Mouse (Mus musculus) gastrocnemius, adult 2 months (tissue): Measurements from ENCODE around the gene Mbip. TPM values are rescaled to one million over a fixed set of nuclear protein-coding genes. Genes with fewer than 3 reads are reported as not detected.

Experiments used
- DNase-seq: peaks from one replicate; pipeline ENCODE4 v3.0.0; 2022
- H3K27ac ChIP-seq: fragments of 200-600 bp; 2 replicates; pipeline ENCODE4 v1.8.1; 2022; ENCODE audit warnings: mild to moderate bottlenecking
- H3K4me3 ChIP-seq: fragments of 200-600 bp; 2 replicates; pipeline ENCODE4 v1.8.1; 2022; ENCODE audit warnings: mild to moderate bottlenecking, moderate library complexity
- CTCF ChIP-seq: fragments of 200-600 bp; IDR thresholded peaks from 2 replicates; pipeline ENCODE4 v1.8.1; 2022; ENCODE audit warnings: antibody characterized with exemption, mild to moderate bottlenecking, moderate library complexity
- intact Hi-C: fragments of 180-260 bp; cut with DNase I; formaldehyde crosslinking; loops from one replicate; pipeline ENCODE4 v1.15.1; 2025
- total RNA-seq, 2 experiments: library from RNA; stranded (reverse); gene quantifications; 2 replicates each; pipeline ENCODE4 v1.2.3; 2021

Mbip gene
- total RNA-seq, 2 experiments from 2014 or later: 6.5 to 7.4 TPM

DNA sequence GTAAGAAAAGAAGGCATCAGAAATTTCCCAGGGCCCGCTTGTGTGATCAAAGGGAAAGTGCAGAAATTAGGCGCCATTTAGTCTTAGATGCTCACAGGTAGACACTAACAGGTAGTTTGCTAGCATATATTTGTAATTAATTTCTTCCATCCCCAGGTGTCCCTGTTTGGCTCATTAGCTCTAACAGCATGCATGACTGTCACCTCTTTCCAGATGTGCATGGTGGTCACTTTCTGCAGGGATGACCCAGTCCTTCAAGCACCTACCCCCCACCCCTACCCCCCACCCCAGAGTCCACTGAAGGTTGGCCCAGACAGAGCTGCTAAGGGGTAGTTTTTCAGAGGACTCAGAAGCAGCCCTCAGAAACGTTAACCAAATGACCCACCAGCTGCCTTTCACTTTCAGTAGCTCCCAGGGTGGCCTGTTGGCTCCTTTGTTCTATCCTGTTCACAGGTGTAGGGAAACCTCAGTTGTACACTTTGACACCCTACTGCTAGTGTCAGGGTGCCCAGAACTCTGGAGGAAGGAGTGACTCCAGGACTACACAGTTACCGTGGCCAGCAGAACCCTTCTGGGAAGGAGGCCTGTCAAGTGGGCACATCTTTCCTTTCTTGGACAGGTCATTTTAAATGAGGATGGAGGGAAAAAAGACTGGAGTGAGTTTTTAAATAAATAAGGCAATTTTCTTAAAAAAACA, 43.2 kb downstream of the Mbip start:
- Histone ChIP-seq H3K4me3 (peak overlapping the region; percentile 63), H3K27ac (no peak overlapping the region)
- no peak for TF ChIP-seq CTCF
- intact Hi-C loops: no loop called here
- no peak for DNase-seq

- TF ChIP-seq CTCF: no peak
- DNase-seq: no peak
- Histone ChIP-seq H3K27ac (no peak overlapping the region), H3K4me3 (peak overlapping the region; percentile 63)
- intact Hi-C loops: no loop called here
Observed at GRCm38 (mm10) chr12:56301487-56302293, 44.0 kb downstream of the Mbip start.

DNA sequence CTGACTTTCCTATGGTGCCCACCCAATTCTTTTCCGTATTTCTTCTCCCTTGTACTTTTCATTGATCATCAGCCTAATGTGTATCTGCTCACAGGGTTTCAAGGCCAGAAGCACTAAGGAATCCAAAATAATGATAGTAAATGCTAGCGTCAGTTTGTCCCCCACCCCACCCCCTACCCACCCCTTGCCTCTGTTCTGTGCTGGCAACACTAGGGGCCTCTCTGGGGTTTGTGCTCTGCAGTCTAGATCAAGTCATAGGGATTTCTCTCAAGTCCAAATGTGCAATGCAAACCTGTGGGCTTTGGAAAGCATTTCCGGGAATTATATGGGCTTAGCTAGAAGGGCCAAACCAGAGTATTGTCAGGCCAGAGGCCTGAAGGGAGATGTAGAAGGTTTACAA, 46.1 kb downstream of the Mbip start:
- TF ChIP-seq CTCF: no peak
- no peak overlapping the region for H3K4me3 ChIP-seq
- intact Hi-C loops: no loop called here
- no peak overlapping the region for H3K27ac ChIP-seq
- no peak for DNase-seq

DNA sequence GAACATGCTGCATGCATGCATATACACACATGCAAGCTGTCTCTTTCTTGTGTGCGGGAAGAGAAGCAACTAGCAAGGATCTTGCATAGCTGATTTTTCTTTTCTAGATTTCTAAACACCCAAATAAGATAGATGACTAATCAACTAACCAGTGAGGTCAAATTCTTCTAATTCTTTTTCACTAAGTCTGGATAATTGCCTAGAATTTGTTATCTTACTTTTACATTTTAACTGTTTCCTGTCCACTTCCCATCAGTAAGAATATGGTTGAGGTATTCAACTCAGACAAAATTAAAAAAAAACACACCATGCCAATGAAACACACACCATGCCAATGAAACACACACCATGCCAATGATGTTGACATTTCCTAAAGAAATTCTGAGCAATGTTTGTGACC, 46.8 kb downstream of the Mbip start:
- no peak overlapping the region for H3K4me3 ChIP-seq
- H3K27ac ChIP-seq: no peak overlapping the region
- TF ChIP-seq CTCF: no peak
- no peak for DNase-seq
- intact Hi-C loops: no loop called here

- no peak for DNase-seq
- no peak overlapping the region for H3K27ac ChIP-seq
- no peak overlapping the region for H3K4me3 ChIP-seq
- intact Hi-C loops: no loop called here
- no peak for TF ChIP-seq CTCF
Observed at GRCm38 (mm10) chr12:56297921-56298830, 47.5 kb downstream of the Mbip start.

- no peak for DNase-seq
- Histone ChIP-seq H3K27ac (no peak overlapping the region), H3K4me3 (no peak overlapping the region)
- intact Hi-C loops: no loop called here
- TF ChIP-seq CTCF: no peak
Observed at GRCm38 (mm10) chr12:56297099-56297498, 48.6 kb downstream of the Mbip start.

GRCm38 (mm10) chr12:56296524-56296923, 49.2 kb downstream of the Mbip start:
- TF ChIP-seq CTCF: no peak
- intact Hi-C loops: no loop called here
- DNase-seq: no peak
- H3K27ac ChIP-seq: no peak overlapping the region
- no peak overlapping the region for H3K4me3 ChIP-seq

DNA sequence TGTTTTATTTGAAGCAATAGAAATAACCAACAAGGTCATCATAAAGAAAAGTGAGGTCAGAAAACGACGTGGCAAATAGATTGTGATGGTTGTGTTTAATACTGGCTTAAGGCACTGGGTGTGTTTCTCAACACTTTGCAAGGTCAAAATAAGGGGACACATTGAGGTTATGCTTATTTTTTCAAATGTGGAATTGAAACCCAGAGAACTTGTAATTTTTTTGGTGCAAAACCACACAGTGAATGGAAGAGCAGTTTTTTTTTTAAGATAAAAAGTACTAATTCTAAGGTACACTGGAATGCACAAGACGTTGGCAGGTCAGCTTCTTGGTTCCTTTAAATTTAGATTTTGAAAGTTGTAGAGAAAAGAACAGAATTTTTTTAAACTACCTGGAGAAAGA, 50.5 kb downstream of the Mbip start:
- TF ChIP-seq CTCF: no peak
- intact Hi-C loops: no loop called here
- no peak for DNase-seq
- no peak overlapping the region for H3K27ac ChIP-seq
- no peak overlapping the region for H3K4me3 ChIP-seq

- DNase-seq: no peak
- intact Hi-C loops: no loop called here
- no peak for TF ChIP-seq CTCF
- Histone ChIP-seq H3K4me3 (no peak overlapping the region), H3K27ac (no peak overlapping the region)
Observed at GRCm38 (mm10) chr12:56288548-56288947, 57.1 kb downstream of the Mbip start.

DNA sequence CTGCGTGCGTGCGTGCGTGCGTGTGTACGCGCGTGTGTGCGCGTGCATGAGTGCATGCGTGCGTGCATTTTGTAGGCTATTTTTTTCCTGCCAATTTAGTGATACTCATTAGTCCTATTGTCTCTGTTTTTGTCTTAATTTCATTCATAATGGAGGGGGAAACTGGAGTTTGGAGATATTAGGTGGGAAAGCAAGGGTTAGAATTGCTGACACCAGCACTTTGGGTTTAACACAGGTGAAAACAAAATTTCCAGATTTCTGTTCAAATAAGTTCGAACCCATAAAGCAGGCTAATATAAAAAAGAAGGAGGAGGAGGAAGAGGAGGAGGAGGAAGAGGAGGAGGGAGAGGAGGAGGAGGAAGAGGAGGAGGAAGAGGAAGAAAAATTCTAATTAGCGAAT, 58.9 kb downstream of the Mbip start:
- H3K27ac ChIP-seq: no peak overlapping the region
- no peak for DNase-seq
- no peak for TF ChIP-seq CTCF
- intact Hi-C loops: no loop called here
- H3K4me3 ChIP-seq: no peak overlapping the region

DNA sequence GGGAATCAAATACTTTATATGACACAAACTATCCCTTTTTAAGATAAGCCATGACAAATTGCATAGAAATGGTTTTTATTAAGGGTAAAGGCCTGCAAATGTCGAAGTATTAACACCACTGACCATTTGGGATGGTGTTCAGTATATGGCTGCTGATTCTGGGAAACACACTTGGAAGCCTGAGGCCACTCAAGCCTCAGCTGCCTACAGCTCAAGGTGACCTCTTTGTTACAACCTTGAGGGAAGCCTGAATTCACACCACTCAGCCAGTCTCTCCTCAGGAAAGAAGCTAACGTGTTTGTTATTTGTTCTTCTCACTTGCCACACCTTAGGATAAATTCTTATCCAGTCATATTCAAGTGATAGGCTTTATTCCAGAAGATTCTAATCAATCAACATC, 61.5 kb downstream of the Mbip start:
- TF ChIP-seq CTCF: no peak
- intact Hi-C loops: no loop called here
- DNase-seq: no peak
- H3K4me3 ChIP-seq: no peak overlapping the region
- no peak overlapping the region for H3K27ac ChIP-seq

- intact Hi-C loops: no loop called here
- no peak overlapping the region for H3K27ac ChIP-seq
- no peak for DNase-seq
Observed at GRCm38 (mm10) chr12:56281649-56282048, 64.0 kb downstream of the Mbip start.

More at GRCm38 (mm10) chr12:56281649-56282048, 64.0 kb downstream of the Mbip start:
- no peak overlapping the region for H3K4me3 ChIP-seq
- no peak for TF ChIP-seq CTCF

Other genes starting within 250 kb of the Mbip start
- not detected for gene Nkx2-1, start 191.0 kb upstream of the Mbip start, total RNA-seq